Mouse (Mus musculus): ENCODE measurements around the gene Dnajc3.
"Not testable (repeated sequence)": the region's sequence is repeated elsewhere in the genome, so short reads cannot be mapped to it uniquely, and the experiment has no call there.

Gene Dnajc3

GRCm38 (mm10) chr14:118932956-118933355 is 4.8 kb upstream of the Dnajc3 start:
- DNase-seq: no peak

GRCm38 (mm10) chr14:118934686-118935085 is 3.1 kb upstream of the Dnajc3 start:
- DNase-seq: no peak

GRCm38 (mm10) chr14:118936236-118936635 is 1.5 kb upstream of the Dnajc3 start:
- no peak for DNase-seq

GRCm38 (mm10) chr14:118936952-118937351 is 824 bp upstream of the Dnajc3 start:
- DNase-seq: no peak

GRCm38 (mm10) chr14:118938551-118938950 is 775 bp downstream of the Dnajc3 start:
- no peak for DNase-seq

GRCm38 (mm10) chr14:118940796-118941495 is 3.2 kb downstream of the Dnajc3 start:
- DNase-seq: no peak

GRCm38 (mm10) chr14:118942076-118942475 is 4.3 kb downstream of the Dnajc3 start:
- DNase-seq: no peak

GRCm38 (mm10) chr14:118944702-118945101 is 6.9 kb downstream of the Dnajc3 start:
- no peak for DNase-seq

GRCm38 (mm10) chr14:118948841-118949240 is 11.1 kb downstream of the Dnajc3 start:
- DNase-seq: no peak

GRCm38 (mm10) chr14:118951912-118952583 is 14.3 kb downstream of the Dnajc3 start:
- no peak for DNase-seq

GRCm38 (mm10) chr14:118958010-118958409 is 20.2 kb downstream of the Dnajc3 start:
- no peak for DNase-seq

- no peak for DNase-seq
These were observed 27.7 kb downstream of the Dnajc3 start for GRCm38 (mm10) chr14:118965356-118966000.

- DNase-seq: no peak
These were observed 29.9 kb downstream of the Dnajc3 start for GRCm38 (mm10) chr14:118967646-118968045.

- DNase-seq: no peak
These were observed 34.5 kb downstream of the Dnajc3 start for GRCm38 (mm10) chr14:118972268-118972667.

- no peak for DNase-seq
These were observed 39.5 kb downstream of the Dnajc3 start for GRCm38 (mm10) chr14:118977136-118977816.

- DNase-seq: no peak
These were observed 42.0 kb downstream of the Dnajc3 start for GRCm38 (mm10) chr14:118979571-118980325.

- DNase-seq: no peak
These were observed 42.6 kb downstream of the Dnajc3 start for GRCm38 (mm10) chr14:118980358-118980757.

GRCm38 (mm10) chr14:118980890-118981289 is 43.1 kb downstream of the Dnajc3 start:
- DNase-seq: no peak

GRCm38 (mm10) chr14:118981711-118982428 is 44.1 kb downstream of the Dnajc3 start:
- DNase-seq: not testable (repeated sequence)

- peak; percentile 19 to 25 for DNase-seq
These were observed 44.8 kb downstream of the Dnajc3 start for GRCm38 (mm10) chr14:118982429-118983045.

GRCm38 (mm10) chr14:118983396-118983795 is 45.6 kb downstream of the Dnajc3 start:
- DNase-seq: no peak
